Mouse (Mus musculus) liver, embryonic 15.5 days (tissue): ENCODE results near the gene Vmn1r69. TPM values are rescaled to one million over a fixed set of nuclear protein-coding genes. Genes with fewer than 3 reads are reported as not detected.

Source experiments
- ATAC-seq: fragments of 200-750 bp; cut with Nextera tagmentation; 2 replicates; pipeline ENCODE4 v1.8.0; 2017; ENCODE audit warnings: moderate number of reproducible peaks, mild to moderate bottlenecking, moderate library complexity; ENCODE audit not compliant: insufficient read depth
- H3K27ac ChIP-seq: fragments of 300-500 bp; sonication (generic); replicated peaks from 2 replicates; pipeline ENCODE4 v1.5.1; 2015; ENCODE audit warnings: mild to moderate bottlenecking, inconsistent platforms
- H3K27me3 ChIP-seq: fragments of 300-500 bp; sonication (generic); 2 replicates; pipeline ENCODE4 v1.6.1; 2015; ENCODE audit warnings: mild to moderate bottlenecking, inconsistent platforms
- H3K36me3 ChIP-seq: fragments of 300-500 bp; sonication (generic); replicated peaks from 2 replicates; pipeline ENCODE4 v1.6.1; 2015; ENCODE audit warnings: moderate library complexity, mild to moderate bottlenecking, inconsistent platforms
- H3K4me1 ChIP-seq: fragments of 300-500 bp; sonication (generic); replicated peaks from 2 replicates; pipeline ENCODE4 v1.6.1; 2015; ENCODE audit warnings: inconsistent platforms
- H3K4me2 ChIP-seq: fragments of 300-500 bp; sonication (generic); 2 replicates; pipeline ENCODE4 v1.6.1; 2015; ENCODE audit warnings: moderate library complexity, mild to moderate bottlenecking, inconsistent platforms
- H3K4me3 ChIP-seq: fragments of 300-500 bp; sonication (generic); replicated peaks from 2 replicates; pipeline ENCODE4 v1.5.1; 2015; ENCODE audit warnings: mild to moderate bottlenecking, inconsistent platforms
- H3K9ac ChIP-seq: fragments of 300-500 bp; sonication (generic); 2 replicates; pipeline ENCODE4 v1.6.1; 2015; ENCODE audit warnings: moderate library complexity, mild to moderate bottlenecking, inconsistent platforms
- H3K9me3 ChIP-seq: fragments of 300-500 bp; sonication (generic); replicated peaks from 2 replicates; pipeline ENCODE4 v1.6.1; 2016; ENCODE audit warnings: inconsistent platforms
- WGBS: fragments of 180-500 bp; shearing (Covaris S2); methylation state at CpG from one replicate; pipeline ENCODE4 v1.1.7; 2015; ENCODE audit warnings: mixed read lengths; ENCODE audit not compliant: insufficient replicate concordance; 5-methylcytosine and 5-hydroxymethylcytosine counted together
- polyA plus RNA-seq: library from polyadenylated mRNA; unstranded; fragments of >200 nt; fragmentation: Nextera tagmentation; extraction: Ambion mirVana; gene quantifications from 2 replicates; pipeline ENCODE4 v1.2.1, GENCODE M21; 2015

The Vmn1r69 gene
- polyA plus RNA-seq, result not detected in 2 replicates

- Histone ChIP-seq H3K36me3 (no peaks in the 10 kb centered on the region), H3K4me2 (no peak within 1 kb of the TSS), H3K4me3 (no peak within 1 kb of the TSS), H3K27ac (no peak within 1 kb of the TSS), H3K9ac (no peak within 1 kb of the TSS), H3K9me3 (no peaks in the 10 kb centered on the region), H3K27me3 (no peaks in the 10 kb centered on the region), H3K4me1 (no peaks in the 10 kb centered on the region)
- no peak for ATAC-seq
Measured at GRCm38 (mm10) chr7:10613559-10613958, at the start of gene Vmn1r69. TSS of gene Vmn1r69 (minus strand) at chr7:10613659.

GRCm38 (mm10) chr7:10631232-10631631 is 17.8 kb upstream of the Vmn1r69 start, which contains the start of gene Vmn1r70:
TSS of gene Vmn1r70 (plus strand) at chr7:10631532.
- Histone ChIP-seq H3K9me3 (no peaks in the 10 kb centered on the region), H3K27ac (no peak within 1 kb of the TSS), H3K9ac (no peak within 1 kb of the TSS), H3K4me3 (no peak within 1 kb of the TSS), H3K36me3 (no peaks in the 10 kb centered on the region), H3K4me2 (no peak within 1 kb of the TSS), H3K4me1 (no peaks in the 10 kb centered on the region), H3K27me3 (no peaks in the 10 kb centered on the region)
- whole genome bisulfite sequencing, result 28% methylated on average over 1 of the region's 1 CpGs
- ATAC-seq, result no peak

- Histone ChIP-seq H3K36me3 (no peaks in the 10 kb centered on the region), H3K4me1 (no peaks in the 10 kb centered on the region), H3K9ac (no peak within 1 kb of the TSS), H3K27me3 (no peaks in the 10 kb centered on the region), H3K4me3 (no peak within 1 kb of the TSS), H3K4me2 (no peak within 1 kb of the TSS), H3K27ac (no peak within 1 kb of the TSS), H3K9me3 (no peaks in the 10 kb centered on the region)
- ATAC-seq, result no peak
- 39% methylated on average over 2 of the region's 2 CpGs for WGBS
Measured at GRCm38 (mm10) chr7:10558385-10558784, 55.1 kb downstream of the Vmn1r69 start, which contains the start of gene Vmn1r68. TSS of gene Vmn1r68 (minus strand) at chr7:10558485.

Other genes with a start within 250 kb of the Vmn1r69 start
- gene Vmn1r67, start 170.3 kb downstream of the Vmn1r69 start, polyA plus RNA-seq, result not detected in 2 replicates
- gene Zik1, start 118.3 kb downstream of the Vmn1r69 start, polyA plus RNA-seq, result 1.6 and 1.7 TPM in 2 replicates
- not detected in 2 replicates for gene Vmn1r68, start 55.2 kb downstream of the Vmn1r69 start, polyA plus RNA-seq
- gene Vmn1r70, start 17.9 kb upstream of the Vmn1r69 start, polyA plus RNA-seq, result not detected in 2 replicates
- not detected in 2 replicates for gene Nlrp4b, start 74.1 kb upstream of the Vmn1r69 start, polyA plus RNA-seq
- gene Vmn1r71, start 140.7 kb upstream of the Vmn1r69 start, polyA plus RNA-seq, result not detected in 2 replicates